Mouse (Mus musculus) ES-Bruce4 (cell line): ENCODE measurements around the gene Guca1b.

ENCODE experiments used
- CTCF ChIP-seq: IDR thresholded peaks from one replicate; pipeline ENCODE4 v1.8.1; 2011; ENCODE audit warnings: low read depth, low read length
- EP300 ChIP-seq: IDR thresholded peaks from 2 replicates; pipeline ENCODE4 v1.6.1; 2011; ENCODE audit warnings: low read depth, low read length; ENCODE audit not compliant: insufficient read depth
- POLR2A ChIP-seq: IDR thresholded peaks from one replicate; pipeline ENCODE4 v1.8.1; 2011; ENCODE audit warnings: low read length; ENCODE audit not compliant: insufficient read depth

DNA sequence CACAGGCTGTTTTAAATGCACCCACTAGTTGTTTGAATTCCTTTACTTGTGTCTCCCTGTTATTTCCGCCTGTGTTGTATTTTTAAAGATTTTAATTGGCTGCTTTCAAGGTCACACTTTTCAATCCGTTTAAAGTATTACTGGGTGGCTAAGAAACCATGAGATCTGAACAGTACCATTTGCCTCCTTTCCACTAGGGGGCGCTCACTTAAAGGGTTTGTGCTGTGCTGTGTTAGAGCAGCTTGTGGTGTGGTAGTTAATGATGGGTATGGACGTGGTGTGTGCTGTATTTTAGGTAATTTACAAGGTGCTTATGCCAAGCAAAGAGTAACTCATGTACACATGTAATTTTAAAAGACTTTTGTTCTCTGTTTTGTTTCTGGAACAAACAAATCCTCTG is 13.7 kb upstream of the Guca1b start:
- TF ChIP-seq POLR2A (no peak), EP300 (no peak), CTCF (peak; percentile 39)
